Mouse (Mus musculus) macrophage (primary cell): ENCODE results near the gene Clk2. TPM values are rescaled to one million over a fixed set of nuclear protein-coding genes. Genes with fewer than 3 reads are reported as not detected.
"Not testable (repeated sequence)": the region's sequence is repeated elsewhere in the genome, so short reads cannot be mapped to it uniquely, and the experiment has no call there.

Experiments
- H3K27ac ChIP-seq: fragments of 350-480 bp; formaldehyde crosslinking; 2 replicates; pipeline ENCODE4 v1.9.0; 2021
- H3K36me3 ChIP-seq: fragments of 350-480 bp; formaldehyde crosslinking; 2 replicates; pipeline ENCODE4 v1.9.0; 2021; ENCODE audit errors: inconsistent target
- H3K4me3 ChIP-seq: fragments of 350-480 bp; formaldehyde crosslinking; 2 replicates; pipeline ENCODE4 v1.9.0; 2021; ENCODE audit errors: inconsistent target
- H3K79me2 ChIP-seq: fragments of 350-480 bp; formaldehyde crosslinking; 2 replicates; pipeline ENCODE4 v1.9.0; 2021; ENCODE audit errors: inconsistent target
- WGBS: methylation state at CpG from one replicate; pipeline ENCODE4 v1.1.7; 2026; ENCODE audit warnings: inconsistent platforms; ENCODE audit not compliant: missing documents; 5-methylcytosine and 5-hydroxymethylcytosine counted together
- polyA plus RNA-seq: library from polyadenylated mRNA; stranded (reverse); fragments of 250-400 nt; gene quantifications from 3 replicates; pipeline ENCODE4 v1.2.4, GENCODE M21; 2018; ENCODE audit warnings: inconsistent platforms

Clk2 gene
- polyA plus RNA-seq, 1 experiment from 2014 or later = 35.6 TPM

DNA sequence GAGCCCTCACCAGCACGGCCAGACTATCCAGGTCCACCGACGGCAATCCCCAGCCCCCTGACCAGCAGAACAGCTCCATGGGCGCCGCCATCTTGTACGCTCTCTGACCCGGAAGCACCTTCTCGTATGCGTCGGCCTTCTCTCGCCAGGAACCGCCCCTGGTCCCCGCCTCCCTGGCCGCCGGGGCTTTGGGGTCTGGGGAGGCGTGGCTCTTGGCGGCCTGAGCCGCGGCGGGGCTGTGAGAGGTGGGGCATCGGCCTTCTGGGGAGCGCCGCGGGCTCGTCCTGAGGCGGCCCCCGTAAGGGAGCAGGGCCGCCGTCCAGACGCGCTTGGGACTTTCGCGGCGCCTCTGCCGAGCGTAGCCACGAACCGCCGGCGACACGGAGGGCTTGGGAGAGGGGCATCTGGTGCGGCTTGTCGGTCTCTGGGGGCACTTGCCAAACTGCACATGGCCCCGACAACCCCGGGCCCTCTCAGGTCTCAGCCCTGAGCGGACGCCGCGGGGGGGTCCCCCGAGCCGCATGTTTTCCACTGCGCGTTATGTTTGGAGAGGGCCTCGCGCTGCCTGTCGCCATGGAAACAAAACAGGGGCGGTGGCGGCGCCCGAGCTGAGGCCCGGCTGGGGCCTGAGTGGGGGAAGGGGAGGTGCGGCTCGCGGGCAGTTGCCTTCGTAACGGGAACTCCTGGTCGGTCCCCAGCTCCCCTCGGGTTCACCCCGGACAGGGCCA, 49.4 kb downstream of the Clk2 start:
- peaks cover 8% of the 10 kb centered on the region; the same call in 1 of the 2 replicates for H3K36me3 ChIP-seq
- peak overlapping the region; percentile 98 for H3K4me3 ChIP-seq
- under 1% methylated on average over 54 of the region's 69 CpGs for WGBS
- H3K79me2 ChIP-seq = peaks cover 16% of the 10 kb centered on the region
- peak overlapping the region; percentile 54 for H3K27ac ChIP-seq

DNA sequence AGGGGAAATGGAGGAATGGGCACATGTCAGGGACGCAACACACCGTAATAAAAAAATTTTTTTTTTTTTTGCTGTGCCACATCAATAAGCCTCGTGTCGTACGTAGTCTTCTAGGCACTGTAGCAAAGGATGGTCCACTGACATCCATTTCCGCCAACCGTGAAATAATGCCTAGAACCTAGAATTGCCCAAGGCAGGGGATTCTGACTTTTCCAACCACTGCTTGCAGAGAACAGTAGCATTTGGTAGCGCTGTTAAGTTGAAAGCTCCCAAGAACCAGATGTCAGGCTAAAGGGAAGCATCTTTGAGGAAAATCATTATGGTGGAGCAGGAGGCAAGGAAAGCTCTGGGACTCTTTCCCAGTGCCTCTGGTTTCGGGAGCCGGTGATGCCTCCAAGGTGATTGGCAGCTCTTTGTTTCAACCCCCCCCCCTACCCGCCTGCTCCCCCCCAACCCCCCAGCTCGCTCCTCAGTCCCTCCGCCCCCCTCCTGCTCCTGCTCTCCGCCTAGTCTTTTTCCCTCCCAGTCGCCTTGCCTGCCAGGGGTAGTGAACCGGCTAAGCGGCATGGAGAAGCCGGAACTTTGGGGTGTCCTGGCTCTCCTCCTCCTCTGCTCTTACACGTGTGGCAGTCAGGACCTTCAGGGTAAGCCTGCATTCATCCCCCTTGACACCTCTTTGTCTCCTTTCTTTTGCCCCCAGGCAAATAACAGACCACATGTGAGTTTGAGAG, 50.3 kb downstream of the Clk2 start, which contains the start of gene Thbs3:
Thbs3 (plus strand) TSS at position 500 of the 731 bp plus-strand sequence.
- WGBS = 9% methylated on average over 16 of the region's 19 CpGs
- Histone ChIP-seq H3K36me3 (no peaks in the 10 kb centered on the region; the same call in 1 of the 2 replicates), H3K4me3 (peak within 1 kb of the TSS; percentile 14), H3K79me2 (peaks cover 16% of the 10 kb centered on the region), H3K27ac (no peak within 1 kb of the TSS)

DNA sequence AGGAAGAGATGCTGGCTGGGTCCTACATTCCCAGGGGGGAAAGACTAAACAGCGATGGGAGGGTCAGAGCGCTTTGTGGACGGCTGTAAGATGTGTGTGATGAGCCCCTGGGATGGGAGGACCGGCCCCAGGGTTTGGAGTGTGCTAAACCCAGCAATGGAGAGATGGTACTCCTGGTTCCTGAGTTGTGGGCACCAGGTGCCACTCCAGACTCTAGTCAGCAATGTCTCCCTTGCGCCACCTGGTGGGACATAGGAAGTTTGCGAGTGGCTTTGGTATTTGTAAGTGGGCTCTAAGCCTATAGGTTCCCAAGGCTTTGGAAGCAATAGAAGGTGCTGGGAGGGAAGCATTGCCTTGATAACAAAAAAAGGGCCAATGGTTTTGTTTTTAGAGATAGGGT, 51.3 kb downstream of the Clk2 start:
- 3% methylated on average over 6 of the region's 6 CpGs for WGBS
- Histone ChIP-seq H3K36me3 (no peaks in the 10 kb centered on the region), H3K27ac (no peak overlapping the region), H3K4me3 (no peak overlapping the region), H3K79me2 (peaks cover 16% of the 10 kb centered on the region)

- not testable (repeated sequence) for H3K4me3 ChIP-seq, H3K36me3 ChIP-seq, H3K27ac ChIP-seq
- 80% methylated on average over 4 of the region's 7 CpGs for WGBS
- H3K79me2 ChIP-seq = peaks cover 16% of the 10 kb centered on the region
These were observed 51.8 kb downstream of the Clk2 start for GRCm38 (mm10) chr3:89216407-89216806.

- no peak overlapping the region for H3K4me3 ChIP-seq
- WGBS = 100% methylated on average over 1 of the region's 1 CpGs
- peaks cover 3% of the 10 kb centered on the region; the same call in 1 of the 2 replicates for H3K79me2 ChIP-seq
- H3K36me3 ChIP-seq = no peaks in the 10 kb centered on the region
- H3K27ac ChIP-seq = no peak overlapping the region
These were observed 53.7 kb downstream of the Clk2 start for GRCm38 (mm10) chr3:89218271-89218670.

DNA sequence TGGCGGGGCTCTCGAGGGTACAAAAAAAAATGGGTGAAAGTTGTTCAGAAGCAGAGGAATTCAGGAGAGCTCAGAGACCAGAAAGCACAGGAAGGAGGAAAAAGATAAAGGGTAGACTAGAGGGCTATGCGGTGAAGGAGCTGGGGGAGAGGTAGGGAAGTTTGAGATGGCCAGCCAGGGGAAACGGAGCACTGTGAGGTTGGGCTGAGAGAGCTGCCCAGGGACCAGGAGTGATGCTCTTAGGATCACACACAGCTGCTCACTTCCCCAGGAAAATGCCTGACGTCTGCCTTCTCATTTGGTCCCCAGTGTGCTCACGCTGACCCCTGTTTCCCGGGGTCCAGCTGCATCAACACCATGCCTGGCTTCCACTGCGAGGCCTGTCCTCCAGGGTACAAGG, 55.0 kb downstream of the Clk2 start:
- 58% methylated on average over 8 of the region's 8 CpGs for WGBS

DNA sequence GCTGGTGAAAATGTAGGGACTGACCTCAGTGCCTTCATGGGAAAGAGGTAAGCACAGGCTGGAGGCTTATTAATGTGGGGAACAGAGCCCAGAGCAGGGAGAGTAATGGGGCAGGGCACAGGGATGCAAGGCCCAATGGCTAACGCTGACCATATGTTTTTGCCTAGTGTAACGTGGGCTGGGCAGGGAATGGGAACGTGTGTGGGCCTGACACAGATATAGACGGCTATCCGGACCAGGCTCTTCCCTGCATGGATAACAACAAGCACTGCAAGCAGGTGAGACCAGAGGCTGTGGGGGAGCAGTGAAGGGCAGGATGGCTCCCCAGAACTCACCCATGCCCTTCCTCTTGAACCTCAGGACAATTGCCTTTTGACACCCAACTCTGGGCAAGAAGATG, 56.6 kb downstream of the Clk2 start:
- Histone ChIP-seq H3K4me3 (no peak overlapping the region), H3K36me3 (no peaks in the 10 kb centered on the region), H3K79me2 (no peaks in the 10 kb centered on the region), H3K27ac (no peak overlapping the region)
- 96% methylated on average over 5 of the region's 5 CpGs for WGBS

More for the DNA sequence above, 55.0 kb downstream of the Clk2 start:
- Histone ChIP-seq H3K79me2 (no peaks in the 10 kb centered on the region), H3K27ac (no peak overlapping the region), H3K4me3 (no peak overlapping the region), H3K36me3 (no peaks in the 10 kb centered on the region)

DNA sequence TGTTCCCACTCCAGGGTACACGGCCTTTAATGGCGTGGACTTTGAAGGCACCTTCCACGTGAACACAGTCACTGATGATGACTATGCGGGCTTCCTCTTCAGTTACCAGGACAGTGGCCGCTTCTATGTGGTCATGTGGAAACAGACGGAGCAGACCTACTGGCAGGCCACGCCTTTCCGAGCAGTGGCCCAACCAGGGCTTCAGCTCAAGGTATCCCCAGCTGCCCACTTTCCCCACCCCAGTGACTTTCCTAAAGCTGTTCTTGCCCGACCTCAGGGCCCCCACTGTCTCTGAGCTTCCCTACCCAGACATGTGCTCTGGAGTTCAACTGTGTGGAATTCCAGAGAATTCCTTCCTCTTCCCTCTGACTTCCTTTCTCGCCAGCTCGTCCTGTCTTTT, 60.2 kb downstream of the Clk2 start:
- Histone ChIP-seq H3K27ac (no peak overlapping the region), H3K79me2 (no peaks in the 10 kb centered on the region), H3K36me3 (no peaks in the 10 kb centered on the region), H3K4me3 (no peak overlapping the region)
- WGBS = 76% methylated on average over 11 of the region's 11 CpGs

- H3K36me3 ChIP-seq = no peaks in the 10 kb centered on the region
- no peak overlapping the region for H3K27ac ChIP-seq
- no peak overlapping the region for H3K4me3 ChIP-seq
- H3K79me2 ChIP-seq = no peaks in the 10 kb centered on the region
- 92% methylated on average over 12 of the region's 12 CpGs for WGBS
These were observed 60.8 kb downstream of the Clk2 start for GRCm38 (mm10) chr3:89225321-89225815.

GRCm38 (mm10) chr3:89225918-89226317, 61.3 kb downstream of the Clk2 start:
- Histone ChIP-seq H3K27ac (no peak overlapping the region), H3K4me3 (no peak overlapping the region), H3K36me3 (no peaks in the 10 kb centered on the region), H3K79me2 (no peaks in the 10 kb centered on the region)
- 64% methylated on average over 4 of the region's 4 CpGs for WGBS

GRCm38 (mm10) chr3:89226361-89226760, 61.8 kb downstream of the Clk2 start:
- Histone ChIP-seq H3K79me2 (no peaks in the 10 kb centered on the region), H3K27ac (no peak overlapping the region), H3K4me3 (no peak overlapping the region), H3K36me3 (no peaks in the 10 kb centered on the region)
- WGBS = 96% methylated on average over 11 of the region's 11 CpGs

Other genes with a start within 250 kb of the Clk2 start
- 11.3 to 14.9 TPM (median 12.2 TPM) in 3 replicates for gene Ash1l, start 214.2 kb upstream of the Clk2 start, polyA plus RNA-seq
- gene Dap3, start 213.6 kb upstream of the Clk2 start, polyA plus RNA-seq = 20.8 to 37.1 TPM (median 35.9 TPM) in 3 replicates
- gene Rusc1, start 71.5 kb upstream of the Clk2 start, polyA plus RNA-seq = 8.1 to 14.4 TPM (median 11.2 TPM) in 3 replicates
- gene Gm43738, start 63.7 kb upstream of the Clk2 start, polyA plus RNA-seq = not detected in 3 replicates
- gene Fdps, start 62.8 kb upstream of the Clk2 start, polyA plus RNA-seq = 31.5 to 168 TPM (median 106 TPM) in 3 replicates
- not detected in 3 replicates for gene Pklr, start 28.7 kb upstream of the Clk2 start, polyA plus RNA-seq
- gene Hcn3, start 4.6 kb upstream of the Clk2 start, polyA plus RNA-seq = 0.11 to 0.20 TPM (median 0.15 TPM) in 3 replicates
- gene Scamp3, start 12.7 kb downstream of the Clk2 start, polyA plus RNA-seq = 79.6 to 84.3 TPM (median 80.5 TPM) in 3 replicates
- 1.1 to 4.4 TPM (median 1.9 TPM) in 3 replicates for gene Fam189b, start 18.3 kb downstream of the Clk2 start, polyA plus RNA-seq
- gene Gba, start 38.1 kb downstream of the Clk2 start, polyA plus RNA-seq = 205 to 294 TPM (median 220 TPM) in 3 replicates
- gene Thbs3, start 50.4 kb downstream of the Clk2 start, polyA plus RNA-seq = 0.17 to 0.68 TPM (median 0.34 TPM) in 3 replicates
- gene Mtx1, start 62.3 kb downstream of the Clk2 start, polyA plus RNA-seq = 55.2 to 102 TPM (median 79.3 TPM) in 3 replicates
- gene Muc1, start 64.3 kb downstream of the Clk2 start, polyA plus RNA-seq = not detected in 3 replicates
- gene Krtcap2, start 81.2 kb downstream of the Clk2 start, polyA plus RNA-seq = 30.5 to 54.3 TPM (median 43.8 TPM) in 3 replicates
- 0.22 TPM in 1 of 3 replicates, not detected in the others for gene Trim46, start 81.5 kb downstream of the Clk2 start, polyA plus RNA-seq
- gene Dpm3, start 94.6 kb downstream of the Clk2 start, polyA plus RNA-seq = 23.7 to 90.4 TPM (median 70.3 TPM) in 3 replicates
- 18.0 to 31.9 TPM (median 31.9 TPM) in 3 replicates for gene Slc50a1, start 105.8 kb downstream of the Clk2 start, polyA plus RNA-seq
- gene Efna1, start 116.3 kb downstream of the Clk2 start, polyA plus RNA-seq = 0.20 to 0.25 TPM in 2 of 3 replicates, not detected in the other
- gene Efna3, start 158.2 kb downstream of the Clk2 start, polyA plus RNA-seq = not detected in 3 replicates
- gene Efna4, start 173.2 kb downstream of the Clk2 start, polyA plus RNA-seq = not detected in 3 replicates
- gene Adam15, start 185.2 kb downstream of the Clk2 start, polyA plus RNA-seq = 143 to 250 TPM (median 157 TPM) in 3 replicates
- gene Dcst2, start 197.2 kb downstream of the Clk2 start, polyA plus RNA-seq = not detected in 3 replicates
- not detected in 3 replicates for gene Dcst1, start 200.5 kb downstream of the Clk2 start, polyA plus RNA-seq
- 41.6 to 50.1 TPM (median 42.1 TPM) in 3 replicates for gene Zbtb7b, start 230.0 kb downstream of the Clk2 start, polyA plus RNA-seq
- gene Lenep, start 238.0 kb downstream of the Clk2 start, polyA plus RNA-seq = not detected in 3 replicates
- gene Flad1, start 247.1 kb downstream of the Clk2 start, polyA plus RNA-seq = 11.3 to 17.1 TPM (median 16.4 TPM) in 3 replicates